Mouse (Mus musculus): Measurements from ENCODE around the gene Ip6k3.

The Ip6k3 gene

GRCm38 (mm10) chr17:27167545-27167944 is at the start of gene Ip6k3:
Gene Ip6k3, minus strand, starts transcription at chr17:27167795.
- no peak for DNase-seq (ENCODE audit: low read depth in 1 of 2, low spot score in 2 of 2)

- DNase-seq (ENCODE audit: low read depth in 1 of 2, low spot score in 2 of 2), result no peak
These were observed 45.4 kb upstream of the Ip6k3 start for GRCm38 (mm10) chr17:27212768-27213525.

GRCm38 (mm10) chr17:27212006-27212405 is 44.4 kb upstream of the Ip6k3 start:
- no peak for DNase-seq (ENCODE audit: low read depth in 1 of 2, low spot score in 2 of 2)

GRCm38 (mm10) chr17:27207113-27207707 is 39.6 kb upstream of the Ip6k3 start:
- no peak for DNase-seq (ENCODE audit: low read depth in 1 of 2, low spot score in 2 of 2)

DNA sequence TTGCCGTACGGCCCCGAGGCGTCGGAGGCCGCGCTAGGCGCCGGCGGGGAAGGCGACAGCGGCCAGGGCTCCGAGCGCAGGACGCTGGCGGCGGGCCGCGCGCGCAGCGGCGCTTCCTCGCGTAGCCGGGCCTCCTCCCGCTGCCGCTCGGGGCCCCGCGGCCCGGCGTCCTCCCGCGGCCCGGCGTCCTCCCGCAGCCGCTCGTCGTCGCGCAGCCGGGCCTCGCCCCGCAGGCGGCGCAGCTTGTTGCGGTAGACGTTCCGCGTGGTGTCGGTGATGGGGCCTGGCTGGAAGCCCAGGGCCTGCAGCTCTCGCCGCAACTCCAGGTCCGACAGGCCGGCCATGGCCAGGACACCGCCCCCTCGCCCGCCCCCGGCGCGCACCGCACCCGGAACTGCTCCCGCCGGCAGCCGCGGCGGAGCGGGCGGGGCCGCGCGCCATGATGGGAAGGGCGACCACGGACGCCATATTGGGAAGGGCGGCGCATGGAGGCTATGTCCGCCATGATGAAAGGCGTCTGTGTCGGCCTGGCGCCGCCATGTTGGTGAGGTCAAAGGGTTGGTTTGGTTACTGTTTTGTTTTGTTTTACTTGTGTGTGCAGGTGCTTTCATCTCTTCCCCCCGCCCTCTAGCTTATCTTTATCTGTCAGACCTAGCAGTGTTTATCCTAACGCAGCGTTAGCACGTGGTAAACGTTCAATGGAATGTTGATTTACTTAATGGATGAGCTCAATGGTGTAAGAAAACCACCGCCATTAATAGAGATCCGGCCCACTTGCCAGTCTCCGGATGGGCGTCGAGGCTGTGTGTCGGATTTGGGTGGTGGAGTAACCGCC is 36.7 kb upstream of the Ip6k3 start, which contains the start of gene Lemd2:
TSS of gene Lemd2 (minus strand) at position 395 of the 835 bp plus-strand sequence.
- peak; percentile 78 to 93 for DNase-seq (ENCODE audit: low read depth in 1 of 2, low spot score in 2 of 2)

DNA sequence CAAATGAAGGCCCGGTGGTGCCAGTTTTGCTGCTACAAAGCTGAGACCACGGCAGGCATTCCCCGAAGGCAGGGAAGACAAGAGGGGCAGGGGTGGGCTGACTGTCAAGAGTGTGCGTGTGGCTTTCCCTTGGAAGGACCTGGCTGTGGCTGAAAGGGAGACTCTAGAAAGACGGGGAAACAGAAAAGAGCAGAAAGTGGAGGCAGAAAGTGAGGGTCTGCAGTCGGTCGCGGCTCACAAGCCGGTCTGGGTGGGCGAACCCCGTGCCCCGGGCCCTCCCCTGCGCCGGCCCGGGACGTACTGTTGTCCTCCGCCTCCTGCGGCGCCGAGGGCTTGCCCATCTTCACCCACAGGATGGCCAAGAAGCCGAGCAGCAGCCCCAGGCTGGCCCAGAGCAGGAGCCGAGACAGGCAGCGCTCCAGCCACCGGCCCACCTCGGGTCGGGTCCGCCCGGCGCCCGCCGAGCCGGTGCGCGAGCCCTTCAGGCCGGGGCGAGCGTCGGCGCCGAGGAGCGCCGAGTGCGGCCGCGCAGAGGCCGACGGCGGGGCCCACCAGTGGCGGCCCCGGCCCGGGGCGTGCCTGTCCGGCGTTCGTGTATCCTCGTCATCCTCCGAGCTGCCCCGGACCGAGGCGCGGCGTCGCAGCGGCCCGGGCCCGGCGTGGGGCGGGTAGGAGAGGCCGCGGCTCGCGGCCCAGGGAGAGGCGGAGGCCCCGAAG is 35.9 kb upstream of the Ip6k3 start:
- DNase-seq (ENCODE audit: low read depth in 1 of 2, low spot score in 2 of 2), result no peak

- DNase-seq (ENCODE audit: low read depth in 1 of 2, low spot score in 2 of 2), result no peak
These were observed 35.3 kb upstream of the Ip6k3 start for GRCm38 (mm10) chr17:27202919-27203357.

- DNase-seq (ENCODE audit: low read depth in 1 of 2, low spot score in 2 of 2), result no peak
These were observed 34.4 kb upstream of the Ip6k3 start for GRCm38 (mm10) chr17:27201981-27202380.

- no peak for DNase-seq (ENCODE audit: low read depth in 1 of 2, low spot score in 2 of 2)
These were observed 33.2 kb upstream of the Ip6k3 start for GRCm38 (mm10) chr17:27200801-27201200.

DNA sequence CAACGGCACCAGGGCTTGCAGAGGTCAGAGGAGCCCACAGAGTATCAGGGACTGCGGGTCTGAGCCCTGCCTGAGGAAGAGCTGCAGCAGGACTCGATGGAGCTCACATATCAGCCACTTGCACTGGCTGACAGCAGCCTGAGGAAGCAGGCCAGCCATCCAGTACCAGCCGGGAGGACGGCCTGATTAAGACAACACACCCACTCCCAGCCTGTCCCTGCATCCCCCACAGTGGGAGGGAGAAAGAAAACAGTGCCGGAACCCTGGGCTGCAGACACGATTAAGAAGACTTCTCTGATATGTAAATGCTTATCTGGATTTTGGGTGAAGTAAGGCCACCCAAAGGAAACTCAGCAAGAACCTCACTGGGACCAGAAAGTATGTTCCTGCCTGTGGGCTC is 32.3 kb upstream of the Ip6k3 start:
- DNase-seq (ENCODE audit: low read depth in 1 of 2, low spot score in 2 of 2), result no peak

DNA sequence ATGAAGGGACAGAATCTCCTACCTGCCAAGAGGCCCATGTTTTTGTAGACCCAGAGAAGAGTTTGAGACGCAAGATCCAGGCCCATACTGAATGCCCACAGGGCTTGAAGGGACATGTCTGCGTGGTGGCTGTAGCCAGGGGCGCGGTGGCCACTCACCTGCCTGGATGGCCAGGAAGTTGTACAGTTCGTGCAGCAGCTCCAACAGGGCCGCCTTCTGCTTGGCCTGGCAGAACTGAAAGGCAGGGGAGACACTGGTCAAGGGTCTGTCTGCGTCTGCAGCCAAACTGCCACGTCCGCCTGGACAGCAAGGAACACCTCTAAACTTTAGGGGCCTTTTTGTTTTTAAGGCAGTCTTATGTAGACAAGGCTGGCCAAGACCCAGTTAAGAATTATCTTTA is 31.6 kb upstream of the Ip6k3 start:
- DNase-seq (ENCODE audit: low read depth in 1 of 2, low spot score in 2 of 2), result no peak

- no peak for DNase-seq (ENCODE audit: low read depth in 1 of 2, low spot score in 2 of 2)
These were observed 28.6 kb upstream of the Ip6k3 start for GRCm38 (mm10) chr17:27196206-27196605.

- no peak for DNase-seq (ENCODE audit: low read depth in 1 of 2, low spot score in 2 of 2)
These were observed 26.9 kb upstream of the Ip6k3 start for GRCm38 (mm10) chr17:27194258-27195185.

DNA sequence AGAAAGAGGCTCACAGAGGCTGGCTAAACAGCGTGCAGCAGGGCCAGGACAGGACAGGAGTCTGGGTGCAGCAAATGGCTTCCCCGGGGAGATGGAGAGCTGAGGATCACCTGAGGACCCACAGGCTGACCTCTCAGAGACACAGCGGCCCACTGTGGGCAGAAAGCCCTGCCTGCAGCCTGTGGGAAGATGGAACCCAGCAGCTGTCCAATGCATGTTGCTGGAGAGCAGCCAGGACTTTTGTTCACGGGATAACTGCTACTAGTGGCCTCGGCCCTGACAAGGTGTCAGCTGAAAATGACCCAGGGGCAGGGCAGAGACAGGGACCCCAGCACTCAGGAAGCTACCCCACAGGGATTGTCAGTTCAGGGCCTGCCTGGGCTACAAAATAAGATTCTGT is 24.2 kb upstream of the Ip6k3 start:
- DNase-seq (ENCODE audit: low read depth in 1 of 2, low spot score in 2 of 2), result no peak

- DNase-seq (ENCODE audit: low read depth in 1 of 2, low spot score in 2 of 2), result no peak
These were observed 23.6 kb upstream of the Ip6k3 start for GRCm38 (mm10) chr17:27191189-27191588.

DNA sequence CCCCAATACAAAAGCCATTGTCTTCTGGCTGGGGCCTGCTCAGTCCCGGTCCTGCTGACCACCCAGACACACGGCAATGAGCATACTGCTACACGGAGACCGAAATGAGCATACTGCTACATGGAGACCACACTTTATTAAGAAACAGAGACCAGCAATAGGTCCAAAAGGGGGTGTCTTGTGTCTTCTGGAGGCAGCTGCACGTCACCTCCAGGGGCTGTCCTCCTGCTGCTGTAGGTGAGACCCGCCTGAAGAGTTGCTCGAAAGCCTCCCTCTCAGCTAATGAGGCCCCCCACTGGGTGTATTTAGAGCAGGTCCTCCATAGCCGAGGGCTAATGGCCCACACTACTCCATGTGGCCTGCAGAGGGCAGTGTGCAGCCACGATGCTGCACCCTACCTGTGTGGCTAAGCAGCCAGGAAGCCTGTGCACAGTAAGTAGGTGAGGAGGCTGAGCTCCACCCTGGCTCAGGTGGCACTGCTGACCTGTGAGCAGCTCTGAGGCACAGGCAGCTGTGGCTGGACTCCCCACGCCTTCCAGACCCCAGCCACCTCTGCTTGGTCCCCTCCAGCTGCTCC is 22.1 kb upstream of the Ip6k3 start:
- no peak for DNase-seq (ENCODE audit: low read depth in 1 of 2, low spot score in 2 of 2)

GRCm38 (mm10) chr17:27188883-27189282 is 21.3 kb upstream of the Ip6k3 start:
- DNase-seq (ENCODE audit: low read depth in 1 of 2, low spot score in 2 of 2), result no peak

- no peak for DNase-seq (ENCODE audit: low read depth in 1 of 2, low spot score in 2 of 2)
These were observed 19.5 kb upstream of the Ip6k3 start for GRCm38 (mm10) chr17:27187059-27187458.

DNA sequence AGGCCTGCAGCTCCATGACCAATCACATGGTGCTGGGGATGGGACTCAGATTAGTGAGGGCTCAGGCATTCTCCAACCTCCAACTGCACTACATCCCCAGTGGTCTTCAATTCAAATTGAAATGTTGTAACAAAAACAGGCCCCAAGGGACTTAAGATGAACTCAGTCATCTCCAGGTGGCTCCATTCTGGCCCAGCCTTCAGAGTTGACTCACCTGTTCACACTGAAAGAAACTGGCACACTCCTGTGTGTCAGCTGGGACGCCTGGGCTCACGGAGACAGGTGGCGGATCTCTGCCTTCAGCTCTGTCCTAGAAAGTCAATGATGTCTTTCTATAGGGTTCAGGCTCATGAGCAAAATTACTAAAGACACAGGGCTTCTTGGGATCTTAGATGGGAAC is 18.5 kb upstream of the Ip6k3 start:
- DNase-seq (ENCODE audit: low read depth in 1 of 2, low spot score in 2 of 2), result no peak

Measured in monocyte, adult 2 months (primary cell).